Mouse (Mus musculus) cortical plate, adult 2 months (tissue): Measurements from ENCODE around the gene Slc16a9. TPM values are rescaled to one million over a fixed set of nuclear protein-coding genes. Genes with fewer than 3 reads are reported as not detected.
"Not testable (repeated sequence)": the region's sequence is repeated elsewhere in the genome, so short reads cannot be mapped to it uniquely, and the experiment has no call there.

Experiments used
- H3K27ac ChIP-seq: fragments of 200-500 bp; 2 replicates; pipeline ENCODE4 v1.5.1; 2012; ENCODE audit warnings: low read length, control low read depth, inconsistent platforms; ENCODE audit not compliant: insufficient read depth
- H3K4me1 ChIP-seq: fragments of 200-500 bp; 2 replicates; pipeline ENCODE4 v1.6.1; 2011; ENCODE audit warnings: low read length; ENCODE audit not compliant: control insufficient read depth, insufficient read depth
- H3K4me3 ChIP-seq: fragments of 200-500 bp; 2 replicates; pipeline ENCODE4 v1.5.1; 2011; ENCODE audit warnings: mild to moderate bottlenecking, low read length, control low read depth; ENCODE audit not compliant: insufficient read depth
- CTCF ChIP-seq: fragments of 200-500 bp; IDR thresholded peaks from 2 replicates; pipeline ENCODE4 v1.5.1; 2011; ENCODE audit warnings: mild to moderate bottlenecking, control low read depth, low read length; ENCODE audit not compliant: insufficient read depth; ENCODE audit errors: extremely low read depth
- POLR2A ChIP-seq: fragments of 200-500 bp; IDR thresholded peaks from 2 replicates; pipeline ENCODE4 v1.6.1; 2011; ENCODE audit warnings: mild to moderate bottlenecking, low read length, control low read depth; ENCODE audit not compliant: insufficient read depth; ENCODE audit errors: extremely low read depth
- polyA plus RNA-seq: library from polyadenylated mRNA; depleted of rRNA; stranded (reverse); fragments of >200 nt; gene quantifications from 2 replicates; pipeline ENCODE4 v1.2.3, GENCODE M21; 2012

The Slc16a9 gene
- polyA plus RNA-seq, 1 experiment, result 2.9 TPM

DNA sequence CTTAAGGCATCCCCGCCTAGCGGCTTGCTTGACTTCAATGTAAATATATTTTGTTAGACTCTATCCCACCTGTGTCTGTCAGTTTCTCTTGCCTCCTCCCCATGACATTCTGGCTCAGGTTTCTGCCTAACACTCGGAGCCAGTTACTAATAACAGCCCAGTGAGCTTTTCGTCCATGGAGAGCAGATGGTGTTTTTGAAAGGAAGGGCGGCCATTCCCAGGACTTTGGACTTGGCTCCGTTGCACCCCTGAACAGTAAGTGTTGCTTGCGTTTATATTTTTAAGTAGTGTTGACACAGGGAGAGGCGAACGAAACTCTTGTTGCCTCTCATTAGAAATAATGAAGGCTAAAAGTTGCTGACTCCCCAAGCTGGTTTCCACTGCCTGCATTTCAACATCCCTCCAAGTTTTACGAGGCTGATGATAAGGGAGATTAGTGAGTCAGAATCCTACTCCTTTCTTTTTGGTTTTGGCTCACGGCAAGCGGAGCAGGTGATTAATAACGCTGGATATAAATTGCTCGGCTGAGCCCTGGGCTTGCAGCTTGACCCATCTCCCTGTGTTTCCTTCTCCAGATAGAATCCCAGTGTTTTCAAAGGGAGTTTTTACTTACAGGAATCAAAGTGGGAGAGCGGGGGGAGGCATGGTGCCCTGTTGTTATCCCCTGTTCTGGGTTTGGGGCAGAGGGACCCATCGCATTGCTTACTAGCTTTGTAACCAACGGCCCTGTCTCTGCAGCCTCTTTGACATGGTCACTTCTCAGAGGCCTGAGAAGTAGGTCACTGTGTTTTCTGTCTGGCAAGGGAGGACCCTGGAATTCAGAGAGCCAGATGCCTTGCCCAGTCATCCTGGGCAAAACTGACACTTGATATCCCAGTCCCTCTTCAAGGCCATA lies 40.1 kb upstream of the Slc16a9 start, which contains the start of gene Mrln:
Gene Mrln, plus strand, starts transcription at position 160 of the 895 bp plus-strand sequence.
- no peak within 1 kb of the TSS for H3K4me3 ChIP-seq
- TF ChIP-seq CTCF, result no peak
- TF ChIP-seq POLR2A, result no peak
- no peaks in the 10 kb centered on the region; the same call in 1 of the 2 replicates for H3K4me1 ChIP-seq
- no peak within 1 kb of the TSS for H3K27ac ChIP-seq

DNA sequence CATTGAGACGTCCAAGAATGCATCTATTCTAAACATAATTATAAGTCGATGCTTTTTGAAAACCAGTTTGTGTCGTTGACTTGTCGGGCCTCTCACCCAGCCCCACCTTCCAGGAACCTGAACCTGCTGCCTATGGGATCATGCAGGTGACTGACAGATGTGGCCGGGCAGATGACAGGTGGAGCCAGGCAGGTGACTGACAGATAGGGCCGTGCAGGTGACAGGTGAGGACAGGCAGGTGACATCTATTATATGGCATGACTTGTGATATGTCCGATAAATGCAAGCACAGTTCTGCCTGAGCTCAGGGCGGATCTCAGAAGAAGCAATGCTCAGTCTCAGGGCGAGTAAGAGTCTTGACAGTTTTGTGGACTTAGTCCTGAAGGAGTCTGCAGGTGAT lies 33.6 kb upstream of the Slc16a9 start:
- Histone ChIP-seq H3K4me1 (no peaks in the 10 kb centered on the region), H3K4me3 (no peak overlapping the region), H3K27ac (no peak overlapping the region)
- no peak for TF ChIP-seq CTCF
- no peak for TF ChIP-seq POLR2A

DNA sequence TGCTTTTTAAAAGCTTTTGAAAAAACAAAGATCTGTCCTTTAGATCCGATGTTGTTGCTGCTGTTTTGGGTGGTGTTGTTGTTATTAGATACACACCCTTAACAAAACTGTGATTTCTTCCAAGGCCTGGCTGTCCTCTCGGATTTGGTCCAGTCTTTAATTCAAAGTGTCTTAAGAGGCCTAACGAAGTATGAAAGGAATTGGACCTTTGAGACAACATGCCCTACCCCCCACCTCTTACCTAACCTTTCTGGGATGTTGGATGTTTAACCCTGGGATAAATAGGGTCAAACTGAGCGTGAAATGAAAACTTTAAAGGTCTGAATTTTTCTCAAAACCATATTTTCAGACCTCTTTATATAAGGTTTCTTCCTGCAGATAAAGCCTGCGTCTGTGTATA lies 23.9 kb upstream of the Slc16a9 start:
- H3K4me1 ChIP-seq, result no peaks in the 10 kb centered on the region
- no peak overlapping the region for H3K4me3 ChIP-seq
- H3K27ac ChIP-seq, result no peak overlapping the region
- TF ChIP-seq CTCF (no peak), POLR2A (no peak)

DNA sequence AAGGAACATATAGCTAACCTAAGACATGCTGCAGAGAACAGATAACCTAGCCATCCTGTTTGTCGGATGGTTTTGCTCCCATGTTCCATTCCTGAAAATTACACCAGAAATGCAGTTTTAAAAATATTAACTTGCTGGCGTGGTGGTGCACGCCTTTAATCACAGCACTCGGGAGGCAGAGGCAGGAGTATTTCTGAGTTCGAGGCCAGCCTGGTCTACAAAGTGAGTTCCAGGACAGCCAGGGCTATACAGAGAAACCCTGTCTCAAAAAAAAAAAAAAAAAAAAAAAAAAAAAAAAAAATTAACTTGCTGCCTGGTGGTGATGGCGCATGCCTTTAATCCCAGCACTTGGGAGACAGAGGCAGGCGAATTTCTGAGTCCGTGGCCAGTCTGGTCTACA lies 22.7 kb upstream of the Slc16a9 start:
- H3K4me1 ChIP-seq, H3K4me3 ChIP-seq, H3K27ac ChIP-seq: not testable (repeated sequence)

DNA sequence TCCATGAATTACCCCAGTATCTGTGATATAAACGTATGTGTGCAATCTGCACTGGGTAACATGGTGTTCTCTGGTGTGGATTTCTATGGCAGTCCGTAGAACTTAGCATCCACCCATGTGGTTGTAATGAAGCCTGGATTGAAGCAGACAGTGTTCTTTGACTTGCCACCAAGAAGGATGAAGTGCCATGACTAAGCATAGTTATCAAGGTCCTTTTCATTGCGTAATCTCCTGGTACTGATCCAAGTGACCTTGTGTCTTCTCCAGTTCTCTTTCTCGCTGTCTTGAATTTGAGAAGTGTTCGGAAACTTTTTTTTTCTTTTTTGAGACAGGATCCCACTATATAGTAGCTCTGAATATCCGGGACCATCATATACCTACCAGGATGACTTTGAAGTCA lies 20.3 kb upstream of the Slc16a9 start:
- TF ChIP-seq POLR2A, result no peak
- no peak for TF ChIP-seq CTCF
- H3K4me1 ChIP-seq, result no peaks in the 10 kb centered on the region
- H3K27ac ChIP-seq, result no peak overlapping the region

DNA sequence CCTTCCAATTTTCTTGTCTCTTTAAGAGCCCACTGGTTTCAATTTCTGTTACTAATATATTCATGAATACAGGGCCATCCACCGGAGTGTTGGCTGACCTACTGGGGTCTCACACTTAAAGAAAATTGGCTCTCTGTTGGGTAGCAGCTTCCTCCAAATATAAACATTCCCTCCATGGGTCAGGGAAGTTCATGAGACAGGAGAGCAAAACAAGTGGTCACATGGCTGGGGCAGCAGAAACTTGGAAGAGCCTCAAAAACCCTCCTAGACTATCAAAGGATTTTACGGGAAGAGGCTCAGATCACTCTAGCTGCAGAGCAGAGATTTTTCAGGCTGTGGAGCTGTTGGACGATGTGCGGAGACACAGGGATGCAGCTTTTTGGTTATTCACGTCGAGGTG lies 19.1 kb upstream of the Slc16a9 start:
- no peak for TF ChIP-seq CTCF
- TF ChIP-seq POLR2A, result no peak

More for the DNA sequence above, 20.3 kb upstream of the Slc16a9 start:
- H3K4me3 ChIP-seq, result no peak overlapping the region

DNA sequence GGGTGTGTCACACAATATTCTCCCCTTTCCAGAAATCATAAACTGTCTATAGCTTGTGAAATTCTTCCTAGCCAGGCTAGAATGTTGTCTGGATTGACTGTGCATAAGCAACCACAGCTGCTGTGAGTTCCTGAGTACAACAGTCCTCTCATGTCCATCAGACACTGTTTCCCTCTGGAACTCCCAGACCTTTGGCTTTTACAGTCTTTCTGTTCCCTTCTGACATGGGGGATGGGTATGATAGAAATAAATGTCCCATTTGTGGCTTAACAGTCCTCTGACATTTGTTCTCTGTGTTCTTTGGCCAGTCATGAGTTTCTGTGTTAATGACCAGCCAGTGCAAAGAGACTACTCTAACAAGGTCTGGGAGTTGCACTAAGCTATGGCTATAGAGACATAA lies 18.3 kb upstream of the Slc16a9 start:
- TF ChIP-seq CTCF (no peak), POLR2A (no peak)
- Histone ChIP-seq H3K27ac (no peak overlapping the region), H3K4me1 (no peaks in the 10 kb centered on the region), H3K4me3 (no peak overlapping the region)

More for the DNA sequence above, 19.1 kb upstream of the Slc16a9 start:
- Histone ChIP-seq H3K4me1 (no peaks in the 10 kb centered on the region), H3K4me3 (no peak overlapping the region), H3K27ac (no peak overlapping the region)

DNA sequence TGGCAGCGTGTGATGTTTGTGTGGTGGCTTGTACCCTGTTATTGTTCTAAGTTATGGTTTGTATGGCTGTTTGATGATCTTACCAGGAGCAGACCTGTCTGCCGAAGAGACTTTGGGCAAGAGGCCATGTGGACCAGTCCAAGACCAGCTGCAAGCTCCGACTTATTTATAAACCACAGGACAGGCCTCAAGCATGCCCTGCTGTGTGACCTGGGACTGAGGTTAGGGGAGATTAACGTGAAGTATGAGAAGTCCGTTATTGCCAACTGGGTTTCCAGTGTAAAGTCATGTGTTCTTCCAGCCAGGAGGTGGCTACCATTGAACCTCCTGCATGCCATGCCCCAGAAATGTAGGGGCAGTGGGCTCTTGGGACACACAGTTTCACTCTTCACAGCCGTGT lies 14.5 kb upstream of the Slc16a9 start:
- TF ChIP-seq POLR2A, result no peak
- TF ChIP-seq CTCF, result no peak
- Histone ChIP-seq H3K4me3 (no peak overlapping the region), H3K27ac (no peak overlapping the region), H3K4me1 (no peaks in the 10 kb centered on the region)

DNA sequence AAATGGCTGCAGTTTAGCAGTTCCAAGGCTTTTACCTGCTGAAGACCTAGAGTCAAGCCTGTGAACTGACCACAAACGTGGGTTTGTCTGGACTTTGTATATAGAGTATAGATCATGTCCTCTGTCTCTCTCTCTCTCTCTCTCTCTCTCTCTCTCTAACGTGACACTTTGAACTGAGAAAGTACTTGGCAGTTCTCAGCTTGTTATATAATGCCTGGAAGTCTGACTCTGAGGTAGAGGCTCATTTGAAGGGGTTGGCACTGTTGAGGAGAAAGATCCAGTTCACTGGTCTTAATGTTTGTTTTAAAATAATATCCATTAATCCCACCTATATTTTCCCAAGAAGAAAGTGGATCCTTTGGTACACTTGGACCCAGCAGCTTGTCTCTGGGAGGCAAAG lies 7.0 kb upstream of the Slc16a9 start:
- H3K4me1 ChIP-seq, result no peaks in the 10 kb centered on the region
- H3K27ac ChIP-seq, result no peak overlapping the region
- TF ChIP-seq POLR2A, result no peak
- TF ChIP-seq CTCF, result no peak
- no peak overlapping the region for H3K4me3 ChIP-seq

DNA sequence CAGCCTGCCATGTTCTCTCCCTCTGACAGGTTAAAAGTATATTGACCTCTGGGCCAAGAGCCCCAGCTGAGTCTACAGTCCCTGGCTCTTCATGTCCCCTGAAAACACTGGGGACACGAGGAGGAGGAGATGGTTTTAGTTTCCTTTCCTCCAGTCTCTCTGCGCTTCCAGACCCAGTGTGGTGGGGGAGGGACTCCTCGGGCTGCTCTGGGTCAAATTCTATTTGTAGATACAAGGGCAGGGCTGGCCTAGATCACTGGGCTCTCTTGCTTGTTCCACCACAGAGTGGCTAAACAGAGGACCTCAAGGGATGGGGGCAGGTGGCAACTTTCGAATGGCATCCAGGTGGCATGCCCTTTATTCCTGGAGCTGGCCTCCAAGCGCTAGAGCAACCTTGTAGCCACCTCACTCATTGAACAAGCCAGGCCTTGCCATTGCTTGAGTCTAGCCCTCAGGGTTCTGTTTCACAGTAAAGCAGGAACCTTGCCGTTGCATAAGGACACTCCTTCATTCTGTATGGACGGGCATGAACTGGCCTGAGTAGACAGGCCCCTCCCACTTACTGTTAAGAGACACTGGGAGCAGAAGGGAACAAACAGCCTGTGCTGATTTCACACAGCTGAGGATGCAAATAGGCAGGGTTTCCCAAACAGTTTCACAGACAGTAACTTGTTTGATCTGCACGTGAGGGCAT lies 2.0 kb upstream of the Slc16a9 start:
- H3K4me1 ChIP-seq, result no peaks in the 10 kb centered on the region; the same call in 1 of the 2 replicates
- H3K4me3 ChIP-seq, result no peak overlapping the region
- no peak overlapping the region for H3K27ac ChIP-seq
- TF ChIP-seq CTCF (no peak), POLR2A (no peak)
